Mouse (Mus musculus): ENCODE measurements around the gene Akna.

GRCm38 (mm10) chr4:63345261-63345660 lies 57.9 kb downstream of the Akna start:
- TF ChIP-seq SIN3A (IDR thresholded peaks at IDR 0.05; ENCODE audit: low read length) (no peak), USF2 (IDR thresholded peaks at IDR 0.05; ENCODE audit: borderline replicate concordance in 1 of 2, insufficient read depth in 1 of 2, low read depth in 1 of 2, low read length in 2 of 2) (no peak), POLR2A (IDR thresholded peaks at IDR 0.05; ENCODE audit: control insufficient read depth in 1 of 2, insufficient read depth in 1 of 2, low read depth in 1 of 2, low read length in 2 of 2, poor library complexity in 1 of 2) (no peak), CTCF (IDR thresholded peaks at IDR 0.05 in 2 of 3, conservative IDR thresholded peaks at IDR 0.05 in 1 of 3; ENCODE audit: control insufficient read depth in 1 of 3, insufficient read depth in 1 of 3, low read depth in 2 of 3, low read length in 3 of 3, poor library complexity in 1 of 3, severe bottlenecking in 1 of 3) (no peak), KAT2A (conservative IDR thresholded peaks at IDR 0.05; ENCODE audit: low read depth, low read length) (no peak)

All from MEL (cell line).